Mouse (Mus musculus) spleen, adult 18-20 months (tissue): ENCODE results near the gene Colgalt2.

Source experiments
- DNase-seq, 2 experiments: peaks; one replicate each; pipeline ENCODE4 v3.0.0; 2022; ENCODE audit warnings: mixed read lengths in 2 of 2

Colgalt2 gene

GRCm38 (mm10) chr1:152540304-152540887 is 140.8 kb downstream of the Colgalt2 start:
- DNase-seq: no peak

GRCm38 (mm10) chr1:152542747-152543378 is 143.2 kb downstream of the Colgalt2 start:
- no peak for DNase-seq

GRCm38 (mm10) chr1:152543449-152544159 is 144.0 kb downstream of the Colgalt2 start:
- DNase-seq: no peak

GRCm38 (mm10) chr1:152549061-152549738 is 149.6 kb downstream of the Colgalt2 start:
- no peak for DNase-seq

GRCm38 (mm10) chr1:152550544-152550943 is 150.9 kb downstream of the Colgalt2 start:
- DNase-seq: no peak

GRCm38 (mm10) chr1:152550973-152551372 is 151.3 kb downstream of the Colgalt2 start:
- no peak for DNase-seq

GRCm38 (mm10) chr1:152553912-152554547 is 154.4 kb downstream of the Colgalt2 start:
- no peak for DNase-seq

GRCm38 (mm10) chr1:152555944-152556573 is 156.4 kb downstream of the Colgalt2 start:
- DNase-seq: no peak

GRCm38 (mm10) chr1:152556576-152557281 is 157.1 kb downstream of the Colgalt2 start:
- DNase-seq: no peak
